Mouse (Mus musculus): ENCODE results near the gene Srgap1.

The Srgap1 gene

DNA sequence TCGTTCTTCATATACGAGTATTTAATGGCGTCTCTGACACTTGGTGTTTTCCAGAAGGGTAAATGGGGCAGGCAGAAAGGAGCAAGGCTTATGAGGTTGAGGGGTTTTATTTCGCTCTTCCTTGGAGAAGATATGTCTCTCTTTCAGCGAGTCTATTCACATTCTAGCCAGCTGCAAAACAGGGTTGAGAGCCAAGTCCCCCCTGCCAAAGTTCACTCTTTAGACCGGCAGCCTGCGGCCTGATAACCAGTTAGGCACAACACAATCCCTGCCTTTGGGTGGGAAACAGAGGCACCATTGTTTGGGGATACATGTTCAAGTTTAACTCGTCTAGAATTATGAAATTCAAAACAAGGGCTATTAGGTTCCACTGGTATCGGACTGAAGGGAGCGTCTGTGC, 83.0 kb downstream of the Srgap1 start:
- no peak for DNase-seq (ENCODE audit: low spot score in 2 of 2)

DNA sequence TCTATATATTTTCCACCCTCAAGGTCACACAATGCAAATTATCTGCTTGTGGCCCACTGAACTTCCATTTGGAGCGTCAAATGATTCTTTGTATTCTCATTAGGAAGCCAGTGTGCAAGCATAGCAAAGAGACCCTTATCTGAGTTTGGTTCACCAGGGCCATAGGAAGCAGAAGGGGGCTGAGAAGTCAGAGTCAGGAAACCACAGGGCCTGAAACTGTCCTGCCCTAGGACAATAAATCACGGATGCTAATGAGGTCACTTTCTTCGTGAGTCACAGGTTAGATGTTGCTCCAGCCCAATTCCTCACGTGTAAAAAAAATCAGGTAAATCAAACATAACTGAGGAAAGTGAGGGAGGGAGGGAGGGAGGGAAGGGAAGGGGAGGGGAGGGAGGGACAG, 85.1 kb downstream of the Srgap1 start:
- DNase-seq (ENCODE audit: low spot score in 2 of 2) = no peak

DNA sequence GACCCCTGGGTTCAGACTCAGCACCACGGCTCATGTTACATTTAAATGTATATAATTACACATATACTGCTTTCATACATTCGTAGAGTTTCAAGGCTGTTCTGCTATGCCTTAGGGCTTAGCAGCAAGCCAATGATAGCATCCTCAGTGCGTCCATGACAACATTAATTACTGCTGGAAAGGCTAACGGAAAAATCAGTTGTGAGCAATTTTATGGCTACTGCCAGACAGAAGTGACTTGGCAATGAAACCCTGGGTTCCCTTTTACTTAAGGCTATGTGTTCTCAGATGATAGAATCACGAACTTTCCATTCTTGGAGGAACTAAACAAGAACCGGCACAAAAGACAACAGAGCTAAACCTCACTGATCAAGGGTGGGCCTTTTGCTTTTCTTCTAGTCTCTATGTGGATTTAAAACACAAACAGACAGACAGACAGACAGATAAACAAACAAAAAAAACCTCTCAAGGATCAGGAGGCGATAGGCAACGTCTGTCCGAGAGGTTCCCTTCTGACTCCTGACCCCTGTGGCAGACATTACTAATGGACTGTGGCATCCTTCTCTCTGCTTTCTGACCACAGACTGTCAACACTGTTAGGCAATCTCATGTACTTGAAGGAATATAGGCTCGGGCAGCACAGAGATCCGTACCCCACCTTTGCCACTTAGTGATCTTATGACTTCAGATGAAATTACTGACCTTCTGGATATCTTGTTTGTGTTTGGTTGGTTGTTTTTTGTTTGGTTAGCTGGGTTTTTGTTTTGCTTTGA, 85.8 kb downstream of the Srgap1 start:
- DNase-seq (ENCODE audit: low spot score in 2 of 2) = no peak

DNA sequence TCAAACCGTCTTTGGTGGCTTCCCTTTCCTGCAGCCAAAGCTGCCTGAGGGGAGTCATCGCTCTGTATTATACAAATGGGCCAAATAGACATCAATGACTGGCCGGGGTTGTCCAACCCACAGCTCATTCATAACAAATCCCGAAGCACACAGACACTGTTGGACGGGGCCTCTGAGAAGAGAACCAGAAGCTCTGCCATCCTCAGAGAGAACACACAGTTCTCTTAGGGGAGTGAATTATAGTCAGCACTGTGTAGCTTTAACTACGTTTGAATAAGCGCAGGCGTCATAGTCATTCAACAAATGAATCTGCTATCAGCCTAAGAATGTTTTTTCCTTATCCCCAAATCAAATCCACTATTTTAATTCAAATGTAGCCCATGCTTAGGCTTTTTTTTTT, 88.4 kb downstream of the Srgap1 start:
- DNase-seq (ENCODE audit: low spot score in 2 of 2) = no peak

DNA sequence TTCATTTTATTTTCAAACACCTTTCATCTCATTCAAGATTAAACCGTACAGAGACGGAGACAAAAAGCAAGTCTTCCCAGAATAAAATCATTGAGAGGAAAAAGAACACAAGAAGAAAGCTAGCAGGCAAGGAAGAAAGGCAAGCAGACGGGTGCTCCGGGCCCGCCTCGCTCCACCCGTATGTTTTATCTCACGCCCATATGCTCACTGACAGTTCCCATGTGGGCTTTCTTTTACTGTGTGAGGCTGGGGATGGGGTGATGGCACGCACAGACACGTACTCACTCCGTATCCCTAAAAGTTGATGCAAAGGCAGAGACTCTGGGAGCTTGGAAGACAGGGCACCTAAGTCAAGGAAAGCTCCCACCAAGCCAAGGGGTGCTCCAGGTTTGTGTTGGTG, 90.6 kb downstream of the Srgap1 start:
- DNase-seq (ENCODE audit: low spot score in 2 of 2) = no peak

DNA sequence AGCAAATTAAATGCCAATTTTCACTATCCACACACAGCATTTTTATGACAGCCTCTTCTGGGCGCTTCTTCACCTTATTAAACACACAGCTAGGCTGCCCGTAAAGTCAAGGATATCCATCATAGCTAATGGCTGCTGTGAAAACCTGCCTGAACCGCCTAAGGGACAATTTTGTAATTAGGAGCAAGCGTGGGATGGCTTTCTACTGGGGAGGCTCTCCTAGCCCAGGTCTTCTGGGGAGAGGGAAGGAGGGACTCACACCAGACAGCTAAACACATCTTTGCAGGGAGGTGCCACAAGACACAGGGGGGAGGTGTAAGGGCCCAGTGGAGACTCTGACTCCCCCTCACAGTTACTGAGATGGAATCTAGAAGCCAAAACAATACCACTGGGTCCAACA, 91.4 kb downstream of the Srgap1 start:
- no peak for DNase-seq (ENCODE audit: low spot score in 2 of 2)

DNA sequence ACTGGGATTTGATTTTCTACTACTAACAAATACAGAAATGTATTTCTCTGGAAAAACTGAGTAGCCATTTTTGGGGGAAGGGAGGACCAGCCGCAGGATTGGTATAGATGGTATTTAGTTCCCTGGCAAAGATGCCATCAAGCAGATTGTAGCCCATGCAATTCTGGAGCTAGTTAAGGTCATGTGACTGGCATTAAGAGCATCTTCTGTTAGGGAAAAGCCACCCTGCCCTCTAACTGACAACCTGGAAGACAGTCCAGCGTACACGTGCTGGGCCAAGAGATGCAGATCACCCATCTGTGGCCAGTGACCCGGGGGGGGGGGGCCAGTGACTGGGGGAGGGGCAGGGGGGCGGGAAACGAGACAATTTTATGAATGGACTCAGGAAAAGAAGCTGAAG, 92.2 kb downstream of the Srgap1 start:
- DNase-seq (ENCODE audit: low spot score in 2 of 2) = no peak

DNA sequence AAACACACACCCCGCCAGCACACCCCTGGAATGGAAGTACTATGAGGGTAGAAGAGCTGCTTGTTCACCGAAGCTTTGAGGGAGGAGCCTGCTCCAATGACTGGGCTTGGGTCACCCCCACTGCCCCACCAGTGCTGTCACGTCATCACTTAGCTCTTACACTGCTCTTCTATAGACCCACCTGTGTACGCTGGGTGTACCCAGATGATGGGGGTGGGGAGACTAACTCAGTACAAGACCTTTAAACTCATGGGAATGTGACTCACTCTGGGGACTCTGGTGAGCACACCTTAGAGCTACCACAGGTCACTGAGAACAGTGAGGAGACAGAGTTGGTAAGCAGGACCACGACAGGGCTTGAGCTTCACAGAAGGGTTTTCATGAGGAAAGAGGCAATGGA, 94.1 kb downstream of the Srgap1 start:
- no peak for DNase-seq (ENCODE audit: low spot score in 2 of 2)

DNA sequence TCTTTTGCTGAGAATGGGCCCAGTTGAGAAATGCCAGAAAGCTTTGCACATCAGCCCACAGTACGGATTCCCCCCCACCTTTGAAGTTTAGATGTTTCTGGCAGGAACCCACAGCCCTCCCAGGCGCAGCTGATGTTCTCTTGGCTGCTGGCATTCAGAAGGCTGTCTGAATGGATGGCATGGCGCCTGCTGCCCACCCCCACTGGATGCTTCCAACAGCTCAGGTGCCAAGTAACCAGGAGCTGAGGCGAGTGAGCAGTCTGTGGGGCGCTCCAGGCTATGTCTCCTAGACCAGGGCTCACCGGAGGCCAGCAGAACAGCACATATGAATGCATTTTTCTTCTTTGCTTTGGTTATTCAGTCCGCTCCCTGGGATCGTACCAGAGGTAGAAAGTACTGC, 100.9 kb downstream of the Srgap1 start:
- no peak for DNase-seq (ENCODE audit: low spot score in 2 of 2)

DNA sequence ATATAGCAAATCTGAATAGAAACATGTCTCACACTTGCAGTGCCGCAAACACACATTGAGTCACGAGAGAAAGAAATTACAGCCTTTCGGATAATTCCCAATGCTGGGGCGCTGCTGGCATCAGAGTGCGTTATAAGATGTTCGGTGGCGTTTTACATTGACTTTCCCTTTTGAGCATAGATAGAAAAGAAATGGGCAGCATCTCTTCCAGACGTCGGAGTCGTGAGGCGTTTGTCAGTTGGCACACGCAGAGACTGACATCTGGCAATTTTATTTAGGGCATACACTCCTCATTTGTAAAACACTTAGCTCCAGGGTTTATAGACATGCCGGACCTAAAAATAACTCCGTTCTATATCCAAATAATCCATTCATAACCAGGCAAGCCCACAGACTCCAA, 115.2 kb downstream of the Srgap1 start:
- DNase-seq (ENCODE audit: low spot score in 2 of 2) = no peak

DNA sequence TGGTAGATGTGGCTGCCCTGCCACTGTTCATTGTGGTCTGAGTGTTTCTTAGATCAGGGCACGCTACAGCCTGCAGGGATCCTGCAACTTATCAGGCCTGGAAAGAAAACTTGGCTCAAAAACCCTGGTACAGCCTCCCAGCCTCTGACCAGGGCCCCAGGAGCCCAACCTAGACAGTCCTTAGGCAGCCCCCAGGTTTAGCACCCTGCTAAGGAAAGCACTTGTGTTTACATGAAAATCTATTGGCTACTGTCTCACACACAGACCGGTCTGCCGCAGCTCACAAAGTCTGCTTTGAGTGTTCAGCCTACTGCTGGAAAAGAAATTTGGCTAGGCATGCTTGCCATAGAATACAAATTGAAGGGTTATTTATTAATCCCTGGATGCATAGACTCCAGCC, 121.0 kb downstream of the Srgap1 start:
- no peak for DNase-seq (ENCODE audit: low spot score in 2 of 2)

DNA sequence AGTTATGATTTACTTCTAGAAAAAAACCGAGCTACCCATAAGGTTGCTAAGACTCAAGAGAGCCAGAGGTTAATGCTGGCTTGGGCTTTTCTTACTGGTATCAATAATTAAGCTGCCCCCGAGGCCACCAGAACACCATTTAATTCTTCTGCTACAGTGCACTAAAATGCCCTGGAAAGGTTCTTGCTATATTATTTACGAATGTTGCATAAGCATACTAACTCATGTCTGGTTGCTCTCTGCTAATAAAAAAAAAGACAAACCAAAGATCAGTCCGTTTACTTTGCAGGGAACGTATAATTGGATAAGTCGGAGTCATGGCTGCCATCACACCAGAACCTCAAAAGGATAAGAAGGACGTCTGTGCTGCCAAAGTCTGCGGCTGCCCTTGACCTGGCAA, 128.1 kb downstream of the Srgap1 start:
- no peak for DNase-seq (ENCODE audit: low spot score in 2 of 2)

DNA sequence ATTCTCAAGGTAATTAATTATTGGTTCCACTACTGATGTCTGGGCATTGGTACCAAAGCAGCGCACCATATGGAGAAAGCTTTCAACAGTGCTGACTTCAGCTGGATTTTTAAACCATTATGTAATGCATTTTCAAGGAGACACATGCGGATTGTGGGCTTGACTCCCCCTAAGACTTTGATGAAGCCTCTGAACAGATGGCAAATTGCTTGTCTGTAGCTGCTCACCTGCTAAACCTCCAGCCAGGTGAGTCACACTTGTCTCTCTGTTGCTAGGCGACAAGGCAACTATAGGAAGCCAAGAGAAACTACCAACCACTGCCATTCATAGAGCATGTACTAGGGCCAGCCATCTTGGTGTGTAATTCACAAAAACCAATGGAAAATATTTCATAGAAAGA, 128.5 kb downstream of the Srgap1 start:
- DNase-seq (ENCODE audit: low spot score in 2 of 2) = no peak

DNA sequence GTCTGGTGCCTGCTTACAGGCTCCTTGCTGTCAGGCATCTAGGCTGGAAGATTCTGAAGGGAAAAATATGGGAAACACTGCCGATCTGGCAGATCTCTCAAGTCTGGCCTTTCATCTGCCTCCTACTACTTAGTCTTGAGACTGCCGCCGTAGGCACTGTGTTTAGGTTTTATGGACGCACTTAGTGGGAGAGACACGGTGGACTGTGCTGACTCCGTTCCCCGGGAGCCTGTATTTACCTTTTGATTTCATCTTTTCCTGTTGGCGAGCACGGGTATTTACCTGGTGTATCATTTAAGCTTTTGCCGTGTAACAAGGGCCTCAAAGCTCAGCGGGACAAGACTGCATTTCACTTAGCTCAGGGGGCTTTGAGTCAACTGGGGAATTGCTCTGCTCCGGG, 131.6 kb downstream of the Srgap1 start:
- no peak for DNase-seq (ENCODE audit: low spot score in 2 of 2)

DNA sequence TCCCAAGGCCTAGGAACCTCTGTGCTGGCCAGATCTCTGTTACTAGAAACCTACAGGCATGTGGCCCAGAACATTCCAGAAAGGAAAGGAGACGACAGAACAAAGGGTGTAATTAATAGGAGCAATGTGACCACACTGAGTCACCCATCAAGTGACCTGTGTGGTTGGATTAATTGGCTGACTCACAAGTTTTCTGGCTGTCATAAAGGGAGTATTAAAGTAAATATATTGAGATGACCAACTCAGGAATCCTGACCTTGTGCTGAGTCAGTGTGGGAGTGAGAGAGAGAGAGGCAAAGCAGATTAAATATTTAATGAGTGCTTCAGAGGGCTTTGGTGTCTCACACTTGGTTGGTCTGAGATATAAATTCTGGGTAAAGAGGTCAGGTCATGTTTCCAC, 143.0 kb downstream of the Srgap1 start:
- DNase-seq (ENCODE audit: low spot score in 2 of 2) = no peak

DNA sequence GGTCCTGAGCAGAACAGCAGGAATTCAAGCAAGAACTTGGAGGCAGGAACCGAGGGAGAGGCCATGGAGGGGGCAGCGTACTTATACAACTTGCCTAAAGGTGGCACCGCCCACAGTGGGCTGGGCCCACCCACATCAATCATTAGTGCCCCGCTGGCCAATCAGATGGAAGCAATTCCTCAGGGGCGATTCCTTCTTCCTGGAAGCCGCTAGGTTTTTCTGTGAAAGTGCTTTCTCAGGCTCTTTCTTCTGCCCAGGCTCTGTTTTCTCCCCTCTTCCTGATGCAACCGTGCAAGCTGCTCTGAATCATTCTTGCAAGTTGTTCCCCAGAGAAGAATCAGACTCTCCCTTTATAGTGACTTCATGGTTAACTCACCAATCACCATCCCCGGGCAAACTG, 144.5 kb downstream of the Srgap1 start:
- no peak for DNase-seq (ENCODE audit: low spot score in 2 of 2)

DNA sequence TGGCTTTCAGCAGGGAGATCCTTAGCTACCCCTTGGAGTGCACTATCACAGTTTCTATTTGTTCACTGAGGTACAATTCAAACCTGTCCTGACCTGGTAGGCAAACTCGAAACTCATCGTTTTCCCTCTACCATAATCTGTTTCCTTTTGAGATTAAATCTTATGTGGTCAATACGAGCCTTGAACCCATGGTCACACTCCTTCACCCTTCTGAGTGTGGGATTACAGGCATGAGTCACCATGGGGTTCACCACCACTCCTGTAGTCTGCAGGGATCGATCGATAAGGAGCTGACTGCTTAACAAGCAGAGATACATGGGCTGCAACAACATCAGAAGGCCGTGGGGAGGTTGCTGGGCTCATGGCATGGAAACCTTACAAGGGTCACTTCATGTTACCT, 146.3 kb downstream of the Srgap1 start:
- DNase-seq (ENCODE audit: low spot score in 2 of 2) = no peak

DNA sequence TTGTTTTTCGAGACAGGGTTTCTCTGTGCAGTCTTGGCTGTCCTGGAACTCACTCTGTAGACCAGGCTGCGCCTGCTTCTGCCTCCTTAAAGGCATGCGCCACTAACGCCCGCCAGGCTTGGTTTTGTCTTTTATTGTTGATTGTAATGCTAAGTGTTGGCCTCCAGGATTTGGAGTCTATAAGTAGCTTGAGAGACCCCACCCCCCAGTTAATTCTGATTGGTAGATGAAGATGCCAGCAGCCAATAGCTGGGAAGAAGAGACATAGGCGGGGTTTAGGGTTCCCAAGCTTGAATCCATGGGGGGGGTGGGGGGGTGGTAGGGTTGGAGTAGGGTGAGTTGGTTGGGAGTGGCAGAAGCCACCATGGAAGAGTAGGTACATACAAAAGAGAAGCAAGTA, 147.4 kb downstream of the Srgap1 start:
- DNase-seq (ENCODE audit: low spot score in 2 of 2) = no peak

DNA sequence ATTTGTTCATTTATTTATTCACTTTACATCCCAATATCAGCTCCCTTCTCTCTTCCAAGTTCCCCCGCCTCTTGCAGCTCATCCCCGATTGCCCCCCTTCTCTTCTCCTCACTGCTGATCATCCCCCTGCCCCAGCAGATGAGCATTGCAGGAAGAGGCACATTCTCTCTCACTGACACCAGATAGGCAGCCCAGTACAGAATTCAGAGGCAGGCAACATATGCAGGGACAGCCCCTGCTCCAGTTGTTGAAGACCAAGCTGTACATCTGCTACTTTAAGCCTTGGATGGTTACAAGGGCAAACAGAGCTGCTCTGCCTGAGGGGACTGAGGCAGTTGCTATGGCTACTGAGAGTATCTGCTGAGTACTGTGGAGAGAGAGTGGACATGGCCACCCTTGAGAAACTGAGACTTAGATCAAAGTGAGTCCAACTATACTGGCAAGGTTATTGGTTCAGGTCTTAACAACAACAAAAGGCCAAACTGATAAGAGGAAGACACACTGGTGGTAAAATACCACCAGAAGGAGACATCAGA, 149.2 kb downstream of the Srgap1 start:
- no peak for DNase-seq (ENCODE audit: low spot score in 2 of 2)

DNA sequence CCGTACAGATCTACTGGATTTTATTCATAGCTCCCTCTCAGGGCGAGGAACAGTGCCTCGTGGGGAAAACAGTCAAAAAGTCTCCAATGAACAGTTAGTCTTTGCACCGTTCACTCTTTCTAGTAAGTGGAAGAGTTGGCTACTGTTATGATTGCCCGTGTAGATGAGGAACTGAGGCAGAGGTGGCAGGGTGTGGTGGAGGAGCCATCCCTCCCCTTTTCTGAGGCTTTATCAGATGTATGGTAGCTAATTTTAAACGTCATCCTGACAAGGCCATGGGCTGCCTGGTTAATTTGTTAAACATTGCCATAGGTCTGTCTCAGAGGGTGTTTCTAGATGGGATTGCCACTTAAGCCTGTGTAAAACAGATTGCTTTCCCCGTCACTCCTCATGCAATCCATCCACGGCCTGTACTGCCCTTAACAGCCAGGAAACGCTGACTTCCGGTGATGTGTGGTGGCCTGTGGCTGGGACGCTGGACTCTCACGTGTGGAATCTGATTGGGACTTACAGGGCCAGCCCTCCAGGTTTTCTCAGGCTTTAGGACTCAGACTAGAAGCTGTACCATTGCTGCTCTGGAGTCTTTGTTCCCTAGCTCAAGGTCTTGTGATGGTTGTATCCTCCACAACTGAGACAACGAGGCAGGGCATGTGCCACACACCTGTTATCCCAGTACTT, 155.6 kb downstream of the Srgap1 start:
- no peak for DNase-seq (ENCODE audit: low spot score in 2 of 2)

DNA sequence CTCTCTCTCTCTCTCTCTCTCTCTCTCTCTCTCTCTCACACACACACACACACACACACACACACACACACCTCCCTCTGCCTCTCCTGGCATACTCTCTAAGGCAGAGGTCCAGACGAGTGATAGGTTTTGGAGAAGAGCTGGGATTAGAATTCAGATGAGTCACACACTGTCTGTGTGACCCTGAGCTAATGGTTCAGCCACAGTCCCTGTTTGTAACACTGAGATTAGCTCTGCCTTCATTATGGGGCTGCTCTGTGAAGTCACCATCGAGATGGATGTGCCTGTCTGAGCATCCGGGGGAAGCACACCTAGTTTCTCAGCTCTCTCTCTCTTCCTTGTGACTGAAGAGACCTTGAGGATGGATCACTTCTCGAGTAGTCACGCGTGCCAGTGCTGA, 157.1 kb downstream of the Srgap1 start:
- no peak for DNase-seq (ENCODE audit: low spot score in 2 of 2)

DNA sequence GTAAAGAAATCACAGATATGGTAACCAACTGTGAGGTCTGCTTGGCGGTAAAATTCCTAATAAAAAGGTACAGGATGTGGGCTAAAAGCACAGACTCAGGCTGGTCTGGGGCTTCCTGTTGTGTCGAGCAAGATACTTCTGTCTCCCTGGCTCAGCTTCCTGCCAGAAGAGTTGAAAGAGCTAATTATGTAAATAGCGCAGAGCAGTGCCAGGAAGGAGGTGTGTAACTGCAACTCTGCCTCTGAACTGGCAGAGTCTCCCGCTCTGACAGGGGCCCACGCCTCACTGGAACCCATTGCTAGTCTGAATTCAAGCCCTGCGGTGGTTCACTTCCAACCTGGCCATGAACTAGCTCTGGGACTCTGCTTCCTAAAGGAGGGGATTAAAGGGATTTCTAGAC, 160.3 kb downstream of the Srgap1 start:
- peak in 1 of 2 experiments; percentile 18 for DNase-seq (ENCODE audit: low spot score in 2 of 2)

DNA sequence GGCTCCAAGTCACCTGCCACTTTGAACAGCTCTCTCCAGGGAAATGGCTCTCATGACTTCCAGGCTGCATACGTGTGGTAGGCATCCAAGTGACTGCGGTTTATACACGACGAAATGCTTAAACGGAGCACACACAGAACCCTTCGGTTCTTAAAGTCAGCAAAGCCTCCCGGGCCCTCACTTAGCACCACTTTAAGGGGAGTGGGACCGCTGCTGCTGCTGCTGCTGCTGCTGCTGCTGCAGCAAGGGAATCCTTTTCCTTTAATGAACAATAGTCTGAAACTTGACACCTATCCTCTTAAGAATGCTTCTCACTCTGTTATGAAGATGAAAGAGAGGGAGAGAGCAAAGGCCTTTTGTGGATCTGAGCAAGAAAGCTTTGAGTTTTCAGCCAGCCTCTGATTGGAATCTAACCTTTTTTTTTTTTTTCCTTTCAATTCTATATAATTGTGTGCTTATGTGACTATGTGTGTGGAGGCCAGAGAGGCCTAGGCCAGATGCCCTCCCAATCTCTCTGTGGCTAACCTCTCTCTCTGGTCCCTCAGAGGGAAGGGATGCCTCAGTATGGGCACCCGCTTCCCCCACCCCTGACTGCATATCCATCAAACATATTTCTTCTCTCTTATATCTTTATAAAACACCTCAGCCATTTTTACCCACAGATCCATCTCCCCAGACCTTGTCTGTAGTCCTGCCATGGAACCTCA, 161.4 kb downstream of the Srgap1 start:
- no peak for DNase-seq (ENCODE audit: low spot score in 2 of 2)

Data from natural killer cell, adult 2 months (primary cell).